Mouse (Mus musculus) 3134 (cell line): ENCODE data around the gene Axl.
"Not testable (repeated sequence)": the region's sequence is repeated elsewhere in the genome, so short reads cannot be mapped to it uniquely, and the experiment has no call there.

ENCODE experiments used
- DNase-seq: peaks from one replicate; pipeline ENCODE4 v3.0.0-alpha.2; 2011; ENCODE audit warnings: low spot score; ENCODE audit not compliant: insufficient read length; ENCODE audit errors: extremely low read depth

Gene Axl

GRCm38 (mm10) chr7:25754738-25755467 lies 33.6 kb downstream of the Axl start, which contains the start of gene Hnrnpul1:
Gene Hnrnpul1 (minus strand): TSS chr7:25754757.
- peak; percentile 99 for DNase-seq

GRCm38 (mm10) chr7:25754439-25754737 lies 34.1 kb downstream of the Axl start:
- DNase-seq: no peak

- no peak for DNase-seq
Observed at GRCm38 (mm10) chr7:25753643-25754438, 34.7 kb downstream of the Axl start.

GRCm38 (mm10) chr7:25753076-25753475 lies 35.4 kb downstream of the Axl start:
- no peak for DNase-seq

GRCm38 (mm10) chr7:25746844-25747243 lies 41.7 kb downstream of the Axl start:
- no peak for DNase-seq

GRCm38 (mm10) chr7:25738277-25738676 lies 50.2 kb downstream of the Axl start:
- DNase-seq: no peak

- DNase-seq: no peak
Observed at GRCm38 (mm10) chr7:25736920-25737319, 51.6 kb downstream of the Axl start.

- DNase-seq: no peak
Observed at GRCm38 (mm10) chr7:25734991-25735390, 53.5 kb downstream of the Axl start.

GRCm38 (mm10) chr7:25731294-25732055 lies 57.0 kb downstream of the Axl start:
- no peak for DNase-seq

- DNase-seq: no peak
Observed at GRCm38 (mm10) chr7:25729862-25730261, 58.6 kb downstream of the Axl start.

- no peak for DNase-seq
Observed at GRCm38 (mm10) chr7:25729396-25729795, 59.1 kb downstream of the Axl start.

- DNase-seq: no peak
Observed at GRCm38 (mm10) chr7:25727800-25728199, 60.7 kb downstream of the Axl start.

GRCm38 (mm10) chr7:25725886-25726285 lies 62.6 kb downstream of the Axl start:
- no peak for DNase-seq

GRCm38 (mm10) chr7:25721776-25722175 lies 66.7 kb downstream of the Axl start:
- DNase-seq: not testable (repeated sequence)

- no peak for DNase-seq
Observed at GRCm38 (mm10) chr7:25720760-25721159, 67.7 kb downstream of the Axl start.

- peak; percentile 53 for DNase-seq
Observed at GRCm38 (mm10) chr7:25719761-25720610, 68.5 kb downstream of the Axl start.

GRCm38 (mm10) chr7:25718788-25719417 lies 69.6 kb downstream of the Axl start, which contains the start of gene Ccdc97:
Gene Ccdc97 (minus strand): TSS chr7:25719088.
- DNase-seq: peak; percentile 88

GRCm38 (mm10) chr7:25717478-25717877 lies 71.0 kb downstream of the Axl start:
- DNase-seq: no peak

GRCm38 (mm10) chr7:25715731-25716271 lies 72.7 kb downstream of the Axl start:
- DNase-seq: no peak

GRCm38 (mm10) chr7:25714581-25714980 lies 73.9 kb downstream of the Axl start:
- DNase-seq: no peak
